Mouse (Mus musculus) embryonic facial prominence, embryonic 13.5 days (tissue): ENCODE data around the gene Tmem131l. TPM values are rescaled to one million over a fixed set of nuclear protein-coding genes. Genes with fewer than 3 reads are reported as not detected.

Source experiments
- ATAC-seq: fragments of 200-750 bp; cut with Nextera tagmentation; 2 replicates; pipeline ENCODE4 v1.8.0; 2017; ENCODE audit warnings: low read depth; ENCODE audit not compliant: insufficient number of reproducible peaks, insufficient read depth, low FRiP score, low TSS enrichment
- H3K27ac ChIP-seq: fragments of 300-500 bp; sonication (generic); 2 replicates; pipeline ENCODE4 v1.5.1; 2015; ENCODE audit warnings: moderate library complexity, mild to moderate bottlenecking, inconsistent platforms
- H3K27me3 ChIP-seq: fragments of 300-500 bp; sonication (generic); 2 replicates; pipeline ENCODE4 v1.6.1; 2015; ENCODE audit warnings: mild to moderate bottlenecking, inconsistent platforms
- H3K36me3 ChIP-seq: fragments of 300-500 bp; sonication (generic); 2 replicates; pipeline ENCODE4 v1.6.1; 2015; ENCODE audit warnings: mild to moderate bottlenecking, inconsistent platforms
- H3K4me1 ChIP-seq: fragments of 300-500 bp; sonication (generic); 2 replicates; pipeline ENCODE4 v1.6.1; 2015; ENCODE audit warnings: inconsistent platforms
- H3K4me2 ChIP-seq: fragments of 300-500 bp; sonication (generic); 2 replicates; pipeline ENCODE4 v1.6.1; 2015; ENCODE audit warnings: moderate library complexity, mild to moderate bottlenecking, inconsistent platforms
- H3K4me3 ChIP-seq: fragments of 300-500 bp; sonication (generic); 2 replicates; pipeline ENCODE4 v1.5.1; 2015; ENCODE audit warnings: mild to moderate bottlenecking, inconsistent platforms
- H3K9ac ChIP-seq: fragments of 300-500 bp; sonication (generic); 2 replicates; pipeline ENCODE4 v1.6.1; 2015; ENCODE audit warnings: mild to moderate bottlenecking, inconsistent platforms
- H3K9me3 ChIP-seq: fragments of 300-500 bp; sonication (generic); 2 replicates; pipeline ENCODE4 v1.6.1; 2016; ENCODE audit warnings: inconsistent platforms
- WGBS: fragments of 180-500 bp; shearing (Covaris S2); methylation state at CpG from one replicate; pipeline ENCODE4 v1.1.7; 2015; ENCODE audit warnings: mixed read lengths; 5-methylcytosine and 5-hydroxymethylcytosine counted together
- polyA plus RNA-seq: library from polyadenylated mRNA; unstranded; fragments of >200 nt; fragmentation: Nextera tagmentation; extraction: Ambion mirVana; gene quantifications from 2 replicates; pipeline ENCODE4 v1.2.1, GENCODE M21; 2015

The Tmem131l gene
- polyA plus RNA-seq, 1 experiment from 2014 or later: 67.4 TPM

DNA sequence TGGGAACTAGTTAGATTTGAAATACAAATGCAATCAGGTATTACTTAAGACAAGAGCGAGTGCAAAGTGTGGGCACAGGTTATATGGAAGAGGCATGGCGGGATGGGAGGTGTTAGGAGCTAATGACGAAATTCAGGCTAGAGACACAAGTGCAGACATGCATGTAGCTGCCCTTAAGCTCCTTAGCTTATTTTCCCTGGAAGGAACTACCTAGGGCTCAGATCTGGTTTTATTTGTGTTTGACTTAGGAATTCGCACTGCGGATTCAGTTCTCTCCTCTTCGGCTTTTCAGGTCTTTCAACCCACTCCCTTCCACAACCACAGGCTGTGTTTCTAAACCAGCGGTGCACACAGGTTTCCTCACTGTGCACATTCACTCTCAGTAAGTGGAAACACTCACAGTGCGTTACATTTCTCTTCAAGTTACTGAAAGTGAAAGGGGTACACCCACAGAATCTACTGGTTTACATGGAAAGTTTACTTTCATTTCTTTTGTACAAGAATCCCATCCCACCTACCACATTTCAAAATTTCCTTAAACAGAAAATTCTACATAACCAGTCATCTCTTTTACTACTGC, 52.4 kb downstream of the Tmem131l start:
- H3K4me2 ChIP-seq: no peak overlapping the region
- no peak for ATAC-seq
- no peaks in the 10 kb centered on the region for H3K27me3 ChIP-seq
- no peak overlapping the region for H3K4me3 ChIP-seq
- H3K9me3 ChIP-seq: no peaks in the 10 kb centered on the region
- H3K4me1 ChIP-seq: peaks cover 67% of the 10 kb centered on the region
- H3K27ac ChIP-seq: peak overlapping the region; percentile 48; the same call in 1 of the 2 replicates
- H3K9ac ChIP-seq: no peak overlapping the region
- 63% methylated on average over 8 of the region's 8 CpGs for WGBS
- H3K36me3 ChIP-seq: no peaks in the 10 kb centered on the region

DNA sequence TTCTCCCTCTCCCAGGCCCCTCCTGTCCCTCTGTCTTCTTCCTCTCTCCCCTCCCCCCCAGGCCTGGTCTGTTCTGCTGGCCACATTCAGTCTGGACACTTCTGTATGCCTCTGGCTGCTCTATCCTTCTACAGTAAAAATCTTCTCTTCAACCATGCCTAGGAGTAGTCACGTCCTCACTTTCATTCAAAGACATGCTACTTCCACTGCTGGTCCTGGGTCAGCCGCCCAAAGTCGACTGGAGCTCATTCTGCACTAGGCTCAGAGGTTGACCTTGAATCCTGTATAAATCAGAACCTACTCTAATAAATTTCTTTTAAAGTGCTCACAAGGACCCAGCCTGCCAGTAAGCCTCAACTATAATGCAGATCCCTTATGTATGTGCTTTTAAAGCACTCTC, 53.2 kb downstream of the Tmem131l start:
- Histone ChIP-seq H3K4me1 (peaks cover 66% of the 10 kb centered on the region), H3K4me2 (no peak overlapping the region), H3K9ac (no peak overlapping the region), H3K27ac (no peak overlapping the region), H3K4me3 (no peak overlapping the region), H3K36me3 (no peaks in the 10 kb centered on the region), H3K27me3 (no peaks in the 10 kb centered on the region), H3K9me3 (no peaks in the 10 kb centered on the region)
- WGBS: 84% methylated on average over 3 of the region's 3 CpGs
- ATAC-seq: no peak

- Histone ChIP-seq H3K9me3 (no peaks in the 10 kb centered on the region), H3K4me1 (peaks cover 79% of the 10 kb centered on the region), H3K4me2 (no peak overlapping the region), H3K27me3 (no peaks in the 10 kb centered on the region), H3K36me3 (no peaks in the 10 kb centered on the region), H3K4me3 (no peak overlapping the region), H3K9ac (no peak overlapping the region), H3K27ac (no peak overlapping the region)
- no peak for ATAC-seq
- 59% methylated on average over 6 of the region's 6 CpGs for WGBS
Measured at GRCm38 (mm10) chr3:83985426-83985825, 54.5 kb downstream of the Tmem131l start.

- no peak overlapping the region for H3K4me3 ChIP-seq
- H3K9ac ChIP-seq: no peak overlapping the region
- no peaks in the 10 kb centered on the region for H3K9me3 ChIP-seq
- no peak overlapping the region for H3K27ac ChIP-seq
- H3K27me3 ChIP-seq: no peaks in the 10 kb centered on the region
- H3K36me3 ChIP-seq: no peaks in the 10 kb centered on the region
- 53% methylated on average over 4 of the region's 4 CpGs for WGBS
- no peak overlapping the region for H3K4me2 ChIP-seq
- ATAC-seq: no peak
- peaks cover 79% of the 10 kb centered on the region for H3K4me1 ChIP-seq
Measured at GRCm38 (mm10) chr3:83984379-83984778, 55.6 kb downstream of the Tmem131l start.

- no peak for ATAC-seq
- no peaks in the 10 kb centered on the region for H3K36me3 ChIP-seq
- no peak overlapping the region for H3K9ac ChIP-seq
- H3K27ac ChIP-seq: no peak overlapping the region
- H3K4me1 ChIP-seq: peaks cover 79% of the 10 kb centered on the region
- H3K4me2 ChIP-seq: no peak overlapping the region
- no peak overlapping the region for H3K4me3 ChIP-seq
- no peaks in the 10 kb centered on the region for H3K9me3 ChIP-seq
- no peaks in the 10 kb centered on the region for H3K27me3 ChIP-seq
- 68% methylated on average over 4 of the region's 4 CpGs for WGBS
Measured at GRCm38 (mm10) chr3:83982821-83983220, 57.2 kb downstream of the Tmem131l start.

DNA sequence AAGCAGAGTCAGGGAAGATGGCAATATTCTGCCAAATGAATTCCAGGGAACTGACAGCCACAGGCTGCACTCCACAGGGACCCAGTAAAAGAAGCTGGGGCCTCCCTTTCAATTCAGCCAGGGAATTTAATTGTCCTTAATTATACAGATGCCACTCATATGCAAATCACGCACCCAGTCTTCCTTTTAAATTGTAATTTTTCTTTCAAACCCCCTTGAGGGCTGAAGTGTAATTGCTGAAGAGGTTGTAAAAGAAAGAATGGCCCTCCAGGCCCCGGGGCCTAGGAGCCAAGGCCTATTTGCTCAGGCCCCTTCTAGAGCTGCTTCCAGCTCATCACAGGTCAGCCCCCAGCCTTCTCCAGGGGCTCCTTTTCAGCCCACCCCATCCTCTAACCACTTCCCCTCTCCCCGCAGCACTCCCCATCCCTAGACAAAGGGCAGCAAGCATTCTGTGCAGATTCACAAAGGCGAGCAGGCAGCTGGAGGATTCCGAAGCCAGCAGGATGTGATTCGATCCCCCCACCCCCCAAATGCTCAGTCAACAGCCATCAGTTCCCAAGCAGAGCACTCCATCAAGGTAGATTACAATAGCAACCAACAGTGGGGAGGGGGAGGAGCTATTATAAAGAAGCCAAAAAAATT, 59.6 kb downstream of the Tmem131l start:
- H3K4me1 ChIP-seq: peaks cover 57% of the 10 kb centered on the region

DNA sequence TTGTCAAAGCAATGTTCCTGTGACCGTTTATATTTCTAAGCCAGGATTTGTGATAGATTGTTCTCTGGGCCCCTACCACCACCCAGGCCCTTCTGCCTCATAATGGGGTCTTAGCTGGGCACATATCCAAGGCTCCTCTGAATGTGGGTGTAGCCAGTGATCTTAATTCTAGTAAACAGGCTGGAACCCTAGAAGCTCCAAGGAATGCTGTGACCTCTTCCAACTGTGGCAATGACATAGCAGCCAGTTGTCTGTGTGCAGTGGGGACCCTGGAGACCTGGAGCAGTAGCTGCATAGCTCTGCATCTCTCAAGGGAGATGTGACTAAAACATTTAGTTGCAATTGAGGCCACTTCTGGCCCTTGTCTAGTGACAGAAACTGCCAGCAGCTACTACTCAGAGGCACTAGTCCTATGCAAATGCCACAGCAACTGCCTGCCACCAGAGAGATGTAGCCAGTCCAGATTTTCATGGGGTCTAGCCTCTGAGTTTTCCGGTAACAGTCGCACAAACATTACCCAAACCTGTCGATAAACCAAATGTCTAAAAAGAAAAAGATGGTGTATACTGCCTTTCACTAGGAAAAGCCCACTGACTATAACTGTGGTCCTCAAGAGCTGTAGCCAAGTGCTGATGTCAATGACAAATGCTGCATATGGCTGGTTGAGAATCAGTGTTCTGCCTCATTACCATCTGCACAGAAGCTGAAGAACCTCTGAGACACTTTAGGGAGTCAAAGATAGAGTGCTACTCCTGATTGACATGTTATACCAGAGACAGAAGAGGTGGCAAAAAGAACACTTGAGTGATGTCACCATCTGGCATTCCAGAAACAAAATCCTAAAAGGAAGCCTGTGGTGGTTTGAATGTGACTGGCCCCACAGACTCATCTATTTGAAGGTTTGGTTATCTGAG, 61.2 kb downstream of the Tmem131l start:
- H3K4me2 ChIP-seq: no peak overlapping the region
- H3K36me3 ChIP-seq: no peaks in the 10 kb centered on the region
- H3K9ac ChIP-seq: no peak overlapping the region
- no peak overlapping the region for H3K27ac ChIP-seq
- no peaks in the 10 kb centered on the region for H3K9me3 ChIP-seq
- 80% methylated on average over 4 of the region's 4 CpGs for WGBS
- ATAC-seq: no peak
- H3K4me3 ChIP-seq: no peak overlapping the region
- H3K4me1 ChIP-seq: peaks cover 45% of the 10 kb centered on the region
- no peaks in the 10 kb centered on the region for H3K27me3 ChIP-seq

More for the DNA sequence above, 59.6 kb downstream of the Tmem131l start:
- Histone ChIP-seq H3K4me3 (no peak overlapping the region), H3K36me3 (no peaks in the 10 kb centered on the region), H3K27me3 (no peaks in the 10 kb centered on the region), H3K9ac (peak overlapping the region; percentile 49; the same call in 1 of the 2 replicates), H3K27ac (peak overlapping the region; percentile 62), H3K4me2 (0 out of 2 replicates have a peak overlapping the region, but pooled peaks have one; percentile 7), H3K9me3 (no peaks in the 10 kb centered on the region)
- WGBS: 11% methylated on average over 6 of the region's 6 CpGs
- ATAC-seq: no peak

DNA sequence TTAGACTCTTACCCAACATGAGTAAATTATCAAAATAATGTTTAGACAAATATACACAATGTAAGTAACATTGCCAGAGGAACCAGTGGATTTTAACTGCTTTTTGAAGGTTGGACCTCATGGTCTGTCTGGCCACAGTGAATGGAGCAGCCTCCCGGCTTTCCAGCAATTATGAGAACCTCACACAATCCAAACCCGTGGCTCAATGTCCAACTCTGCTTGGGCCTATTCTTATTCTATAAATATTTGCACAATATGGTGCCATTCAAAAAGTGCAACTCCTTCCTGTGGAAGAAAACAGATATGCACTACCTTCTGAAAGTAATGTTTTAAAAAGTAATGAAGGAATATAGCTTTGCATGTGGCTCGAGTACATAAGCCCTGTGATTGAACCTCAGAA, 62.2 kb downstream of the Tmem131l start:
- no peak overlapping the region for H3K4me2 ChIP-seq
- H3K9ac ChIP-seq: no peak overlapping the region
- H3K4me3 ChIP-seq: no peak overlapping the region
- no peak overlapping the region for H3K27ac ChIP-seq
- H3K27me3 ChIP-seq: no peaks in the 10 kb centered on the region
- H3K9me3 ChIP-seq: no peaks in the 10 kb centered on the region
- no peak for ATAC-seq
- no peaks in the 10 kb centered on the region for H3K36me3 ChIP-seq
- peaks cover 44% of the 10 kb centered on the region for H3K4me1 ChIP-seq
- 86% methylated on average over 3 of the region's 3 CpGs for WGBS

GRCm38 (mm10) chr3:83976161-83976560, 63.8 kb downstream of the Tmem131l start:
- Histone ChIP-seq H3K27me3 (no peaks in the 10 kb centered on the region), H3K4me3 (no peak overlapping the region), H3K9ac (no peak overlapping the region), H3K4me1 (peaks cover 43% of the 10 kb centered on the region), H3K36me3 (no peaks in the 10 kb centered on the region), H3K9me3 (no peaks in the 10 kb centered on the region), H3K4me2 (no peak overlapping the region), H3K27ac (no peak overlapping the region)
- no peak for ATAC-seq
- WGBS: 80% methylated on average over 3 of the region's 3 CpGs

GRCm38 (mm10) chr3:83973339-83973738, 66.6 kb downstream of the Tmem131l start:
- Histone ChIP-seq H3K27me3 (no peaks in the 10 kb centered on the region), H3K4me1 (peaks cover 39% of the 10 kb centered on the region), H3K9me3 (no peaks in the 10 kb centered on the region), H3K9ac (no peak overlapping the region), H3K4me3 (no peak overlapping the region), H3K36me3 (no peaks in the 10 kb centered on the region), H3K27ac (no peak overlapping the region), H3K4me2 (no peak overlapping the region)
- ATAC-seq: no peak
- 68% methylated on average over 2 of the region's 2 CpGs for WGBS

- ATAC-seq: no peak
- no peak overlapping the region for H3K9ac ChIP-seq
- WGBS: 40% methylated on average over 1 of the region's 1 CpGs
- H3K9me3 ChIP-seq: no peaks in the 10 kb centered on the region
- H3K4me3 ChIP-seq: no peak overlapping the region
- no peaks in the 10 kb centered on the region for H3K27me3 ChIP-seq
- H3K36me3 ChIP-seq: 0 out of 2 replicates have a peak, but pooled peaks cover 3% of the 10 kb centered on the region
- H3K4me2 ChIP-seq: no peak overlapping the region
- no peak overlapping the region for H3K27ac ChIP-seq
- H3K4me1 ChIP-seq: peaks cover 37% of the 10 kb centered on the region
Measured at GRCm38 (mm10) chr3:83970629-83971028, 69.3 kb downstream of the Tmem131l start.
